Mouse (Mus musculus) frontal cortex, postnatal 10 days (tissue): ENCODE data around the gene B3gnt6.

Source experiments
- DNase-seq, 2 experiments: peaks; one replicate each; pipeline ENCODE4 v3.0.0; 2022; ENCODE audit warnings: low spot score in 2 of 2, mixed read lengths in 1 of 2

B3gnt6 gene

DNA sequence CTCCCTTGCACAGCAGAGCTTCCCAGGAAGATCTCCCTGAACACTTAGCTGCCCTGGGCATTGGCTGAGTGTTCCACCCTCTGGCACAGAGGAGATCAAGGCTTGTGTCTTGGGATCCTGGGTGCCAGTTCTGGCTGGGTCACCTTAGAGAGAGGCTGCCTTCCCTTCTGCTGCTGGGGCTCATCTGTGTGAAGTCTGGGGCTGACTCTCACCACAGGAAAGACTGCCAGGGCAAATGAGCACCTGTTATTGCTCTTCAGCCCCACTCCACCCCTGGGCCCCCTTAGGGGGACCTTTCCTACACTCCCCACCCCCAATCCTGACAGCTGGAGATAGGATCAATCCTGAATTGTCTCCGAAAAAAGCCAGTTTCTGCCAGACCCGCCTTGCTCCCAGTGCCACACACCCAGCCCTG lies 22.2 kb downstream of the B3gnt6 start:
- no peak for DNase-seq

GRCm38 (mm10) chr7:98176322-98177070 lies 22.8 kb downstream of the B3gnt6 start:
- DNase-seq: no peak

GRCm38 (mm10) chr7:98174883-98175755 lies 24.2 kb downstream of the B3gnt6 start:
- no peak for DNase-seq

- no peak for DNase-seq
Measured at GRCm38 (mm10) chr7:98173408-98173807, 25.9 kb downstream of the B3gnt6 start.

DNA sequence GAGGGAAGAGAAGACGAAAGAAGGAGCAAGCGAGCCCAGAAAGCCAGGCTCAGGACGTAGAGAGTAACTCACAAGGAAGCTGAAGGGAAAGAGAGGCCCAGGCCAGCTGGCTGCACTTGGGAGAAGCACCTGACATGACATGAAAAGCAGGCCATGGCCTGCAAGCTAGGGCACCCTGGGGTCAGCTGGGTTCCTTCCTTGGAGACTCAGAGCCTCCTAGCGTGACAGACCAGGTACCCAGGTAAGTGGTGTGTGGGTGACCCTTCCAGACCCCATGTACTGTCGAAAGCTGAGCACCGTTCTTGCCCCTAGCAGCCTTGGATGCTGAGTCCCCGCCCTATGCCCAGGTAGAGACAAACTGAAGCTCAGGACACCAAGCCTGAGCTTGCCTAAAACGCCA lies 26.6 kb downstream of the B3gnt6 start:
- DNase-seq: no peak

DNA sequence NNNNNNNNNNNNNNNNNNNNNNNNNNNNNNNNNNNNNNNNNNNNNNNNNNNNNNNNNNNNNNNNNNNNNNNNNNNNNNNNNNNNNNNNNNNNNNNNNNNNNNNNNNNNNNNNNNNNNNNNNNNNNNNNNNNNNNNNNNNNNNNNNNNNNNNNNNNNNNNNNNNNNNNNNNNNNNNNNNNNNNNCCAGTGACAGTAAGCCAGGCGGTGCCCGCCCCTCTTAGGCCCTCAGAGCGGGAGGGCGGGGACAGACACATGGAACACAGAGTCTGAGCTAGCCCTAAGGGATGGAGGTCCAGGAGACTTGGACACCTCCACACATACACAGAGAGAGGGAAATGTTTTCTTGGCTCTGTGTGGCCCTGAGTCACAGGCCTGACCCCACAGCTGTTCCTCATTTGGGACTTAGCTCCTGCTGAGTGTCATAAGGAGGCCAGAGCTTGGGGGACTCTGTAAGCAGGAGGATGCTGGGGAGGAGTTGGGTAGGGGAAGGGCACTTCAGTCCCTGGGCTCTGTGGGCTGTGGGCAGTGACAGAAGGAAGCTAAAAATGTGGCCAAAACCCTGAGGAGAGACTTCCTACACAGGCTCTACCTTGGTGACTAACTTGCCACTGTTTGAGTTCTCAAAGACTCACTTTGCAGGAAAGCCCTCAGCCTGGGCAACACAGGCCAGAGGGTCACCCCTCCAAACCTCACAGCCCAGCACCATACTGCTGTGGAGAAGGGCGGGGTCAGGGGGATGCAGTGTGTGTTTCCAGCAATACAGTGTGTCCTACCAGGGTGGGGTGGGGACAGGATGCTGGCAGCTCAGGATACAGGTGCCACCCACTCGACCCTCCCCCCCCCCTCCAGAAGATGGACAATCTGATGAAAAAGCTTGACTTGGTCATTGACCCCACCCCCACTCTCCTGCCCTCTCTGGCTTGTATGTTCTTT lies 27.9 kb downstream of the B3gnt6 start:
- DNase-seq: no peak

DNA sequence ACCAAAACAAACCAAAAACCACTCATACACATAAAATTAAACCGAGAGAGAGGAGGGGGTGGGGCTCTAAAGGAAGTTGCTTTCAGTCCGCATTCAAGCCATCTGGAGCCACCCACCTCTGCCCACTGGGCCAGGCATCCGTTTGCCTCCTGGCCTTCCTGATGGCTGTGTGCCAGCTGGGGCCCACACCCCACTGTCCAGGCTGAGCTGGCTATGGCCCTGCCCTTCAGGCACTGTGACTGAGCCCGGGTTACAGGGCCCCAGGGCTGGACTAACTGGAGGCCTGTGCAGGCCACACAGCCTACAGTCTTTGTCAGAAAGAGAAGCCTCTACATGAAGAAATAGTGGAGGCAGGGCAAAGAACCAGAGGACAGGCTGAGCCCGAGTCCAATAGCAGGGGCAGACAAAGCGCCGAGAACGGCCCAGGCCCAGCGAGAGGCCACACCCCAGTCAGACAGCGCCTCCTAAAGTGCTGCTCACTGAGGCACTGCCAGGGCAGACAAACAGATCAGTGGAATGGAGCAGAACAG lies 34.2 kb downstream of the B3gnt6 start:
- DNase-seq: no peak

DNA sequence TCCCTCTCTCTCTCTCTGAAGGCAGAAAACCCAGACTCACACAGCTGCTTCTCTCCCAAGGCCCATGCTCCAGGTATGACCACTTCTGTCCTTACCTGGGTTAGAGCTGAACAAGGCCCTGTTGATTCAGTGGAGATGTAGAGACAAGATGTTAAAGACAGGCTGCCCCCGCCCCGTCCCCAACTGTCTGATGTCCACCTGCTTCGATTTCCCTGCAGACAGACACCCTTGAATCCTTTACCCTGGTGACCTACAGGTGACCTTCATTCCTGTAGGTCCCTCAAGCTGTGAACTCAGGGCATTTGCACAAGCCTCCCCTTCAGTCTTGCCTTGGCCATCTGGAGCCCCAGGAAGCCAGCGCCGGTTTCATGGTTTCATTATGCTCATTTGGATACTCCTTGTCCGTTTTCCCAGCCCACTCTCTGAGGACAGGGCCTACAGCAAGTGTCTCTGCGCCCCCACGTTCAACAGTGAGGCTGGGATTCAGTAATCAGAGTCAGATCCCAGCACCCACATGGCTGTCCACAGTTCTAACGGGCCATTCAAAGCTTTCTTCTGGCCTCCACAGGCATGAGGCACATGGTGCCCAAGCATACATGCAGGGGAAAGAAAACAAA lies 34.8 kb downstream of the B3gnt6 start:
- no peak for DNase-seq

- DNase-seq: no peak
Measured at GRCm38 (mm10) chr7:98163700-98164099, 35.6 kb downstream of the B3gnt6 start.

DNA sequence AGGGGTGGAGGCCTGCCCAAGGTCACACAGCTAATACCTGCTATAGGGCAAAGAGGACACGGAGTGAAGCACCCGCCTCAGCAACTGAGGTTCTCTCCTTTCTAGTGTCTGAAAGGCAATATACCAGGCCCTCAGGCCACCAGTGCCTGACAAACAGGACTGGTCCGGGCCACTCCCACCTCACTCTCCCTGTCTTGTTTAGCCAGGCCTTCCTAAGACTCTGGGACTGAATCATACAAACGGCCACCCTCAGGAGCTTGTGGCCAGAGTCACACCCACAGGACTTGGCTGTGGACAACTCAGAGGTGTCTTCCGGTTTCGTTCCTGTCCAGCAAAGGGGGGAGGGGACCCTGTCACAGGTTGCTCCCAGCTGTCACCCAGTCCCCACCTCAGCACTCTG lies 37.0 kb downstream of the B3gnt6 start:
- no peak for DNase-seq

- no peak for DNase-seq
Measured at GRCm38 (mm10) chr7:98160041-98160740, 39.1 kb downstream of the B3gnt6 start.

- DNase-seq: no peak
Measured at GRCm38 (mm10) chr7:98158481-98158880, 40.8 kb downstream of the B3gnt6 start.

- DNase-seq: no peak
Measured at GRCm38 (mm10) chr7:98157636-98158332, 41.5 kb downstream of the B3gnt6 start.

GRCm38 (mm10) chr7:98156280-98156665 lies 43.0 kb downstream of the B3gnt6 start:
- no peak for DNase-seq

- peak in 1 of 2 experiments; percentile 67 for DNase-seq
Measured at GRCm38 (mm10) chr7:98155546-98156279, 43.6 kb downstream of the B3gnt6 start.

DNA sequence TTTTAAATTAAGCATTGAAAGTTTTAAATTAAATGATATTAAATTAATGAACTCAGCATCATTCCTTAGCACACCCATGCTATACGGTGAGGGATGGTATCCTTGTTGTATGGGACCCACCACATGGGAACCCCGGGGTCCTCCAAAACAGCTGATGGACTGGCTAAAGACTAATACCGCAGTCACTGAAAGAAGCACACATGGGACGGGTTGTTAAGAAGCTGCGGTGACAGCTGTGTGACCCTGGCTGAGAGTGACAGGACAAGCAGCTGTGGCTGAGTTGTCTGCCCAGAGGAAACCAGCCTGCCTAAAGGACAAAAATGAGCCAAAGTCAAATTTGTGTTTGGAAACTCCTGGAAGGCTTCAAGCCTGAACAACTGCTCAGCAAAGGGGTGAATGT lies 45.4 kb downstream of the B3gnt6 start:
- DNase-seq: no peak

DNA sequence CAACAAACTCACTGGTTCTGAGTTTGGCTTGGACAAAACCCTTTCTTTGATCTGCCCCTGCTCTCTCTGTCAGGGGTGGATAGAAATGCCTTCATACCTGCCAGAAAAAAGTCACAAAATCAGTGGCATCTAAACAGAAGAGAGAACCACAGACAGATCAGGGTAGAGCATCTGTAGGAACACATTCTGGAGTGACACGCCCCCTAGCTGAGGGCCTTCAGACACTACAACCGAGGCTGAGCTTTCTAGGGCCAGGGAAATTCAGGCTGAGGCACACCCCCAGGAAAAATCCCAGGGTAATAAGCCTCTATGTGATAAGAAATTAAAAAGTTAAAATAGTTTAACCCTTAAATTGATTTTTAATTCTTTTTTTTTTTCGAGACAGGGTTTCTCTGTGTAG lies 45.9 kb downstream of the B3gnt6 start:
- DNase-seq: no peak

DNA sequence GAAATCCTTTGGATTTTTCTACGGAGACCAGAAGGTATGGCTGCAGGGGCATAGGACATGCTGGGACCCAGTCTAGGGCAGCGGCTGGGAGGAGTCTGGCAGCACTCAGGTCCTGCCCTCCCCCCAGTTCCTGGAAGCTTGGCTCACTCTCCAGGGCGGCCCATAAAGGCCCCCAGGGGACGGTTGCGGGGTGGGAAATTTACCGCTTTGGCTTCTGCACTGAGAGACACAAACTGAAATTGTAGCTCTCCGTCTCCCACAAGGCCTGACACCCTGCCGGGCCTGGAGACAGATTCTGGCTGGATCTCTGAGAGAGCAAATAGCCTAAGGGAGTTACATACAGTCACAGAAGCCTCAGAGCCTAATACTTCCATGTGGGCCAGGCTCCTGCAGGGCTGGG lies 46.9 kb downstream of the B3gnt6 start:
- no peak for DNase-seq

DNA sequence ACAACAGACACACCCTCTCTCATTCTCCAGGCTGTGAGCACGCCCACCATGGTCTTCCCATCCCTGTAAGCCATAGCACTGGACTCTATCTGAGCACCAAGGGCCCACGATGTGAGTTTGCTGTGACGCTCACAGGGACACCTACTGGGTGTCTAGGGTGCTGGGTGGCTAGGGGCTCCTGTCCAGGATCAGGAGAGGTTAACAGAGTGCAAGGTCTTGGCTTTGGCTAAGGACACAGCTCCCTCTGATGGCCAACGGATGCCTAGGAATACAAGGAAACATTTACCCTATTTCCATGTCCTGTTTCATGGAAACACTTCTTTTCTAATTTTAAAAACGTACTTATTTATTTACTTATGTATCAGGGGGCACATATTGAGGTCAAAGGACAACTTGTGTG lies 48.8 kb downstream of the B3gnt6 start:
- DNase-seq: no peak
